Mouse (Mus musculus): ENCODE data around the gene Btbd35f4.
"Not testable (repeated sequence)": the region's sequence is repeated elsewhere in the genome, so short reads cannot be mapped to it uniquely, and the experiment has no call there.

Btbd35f4 gene

DNA sequence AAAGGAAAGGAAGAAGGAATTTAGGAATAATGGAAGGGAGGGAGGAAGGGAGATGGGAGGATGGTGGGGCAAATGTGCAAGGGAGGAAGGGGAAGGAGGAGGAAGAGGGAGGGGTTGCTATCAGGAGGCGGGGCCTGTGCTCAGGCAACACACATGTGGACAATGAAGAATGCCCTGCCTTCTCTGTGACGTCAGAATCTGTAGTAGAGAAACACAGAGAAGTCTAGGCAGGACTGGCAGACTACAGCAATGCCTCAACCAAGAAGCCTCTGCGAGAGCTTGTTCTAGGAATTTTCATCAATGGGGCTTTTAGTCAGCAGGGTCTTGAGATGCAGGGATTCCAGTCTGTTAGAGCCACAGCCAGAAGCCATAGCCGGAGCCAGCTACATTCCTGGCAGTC lies at the start of gene Btbd35f4:
Gene Btbd35f4 (plus strand): TSS at position 301 of the 400 bp plus-strand sequence.
- DNase-seq (ENCODE audit: low read depth, low spot score): not testable (repeated sequence)

DNA sequence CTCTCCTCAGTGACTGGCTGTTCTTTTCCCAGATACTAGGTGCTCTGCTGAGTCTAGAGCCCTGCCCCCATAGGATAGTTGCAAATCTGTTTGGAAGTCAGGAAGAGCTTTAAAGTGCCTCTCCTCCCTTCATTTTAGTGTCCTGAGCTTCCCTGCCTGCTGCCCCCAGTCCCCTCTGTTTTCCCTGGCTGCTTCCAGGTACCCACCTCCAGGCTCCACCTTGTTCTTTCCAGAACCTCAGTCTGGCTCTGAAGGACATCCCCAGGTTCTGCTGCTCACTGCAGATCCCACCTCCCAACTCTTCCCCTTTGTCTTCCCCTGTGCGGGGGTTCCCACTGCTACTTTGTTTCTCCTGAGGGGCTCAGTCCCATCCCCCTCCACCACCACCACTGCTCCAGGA lies 39.7 kb downstream of the Btbd35f4 start:
- not testable (repeated sequence) for DNase-seq (ENCODE audit: low read depth, low spot score)

Measured in R1 (cell line).